Mouse (Mus musculus) heart, adult 9 months (tissue): ENCODE results near the gene Dhx35.

Source experiments
- DNase-seq, 2 experiments: peaks; one replicate each; pipeline ENCODE4 v3.0.0; 2022; ENCODE audit warnings: low spot score in 2 of 2

Gene Dhx35

GRCm38 (mm10) chr2:158794494-158795004 lies at the start of gene Dhx35:
Gene Dhx35, plus strand, starts transcription at chr2:158794807.
- DNase-seq = peak; percentile 94 to 97

- no peak for DNase-seq
Observed at GRCm38 (mm10) chr2:158745049-158745482, 49.5 kb upstream of the Dhx35 start.

GRCm38 (mm10) chr2:158746164-158746563 lies 48.4 kb upstream of the Dhx35 start:
- no peak for DNase-seq

DNA sequence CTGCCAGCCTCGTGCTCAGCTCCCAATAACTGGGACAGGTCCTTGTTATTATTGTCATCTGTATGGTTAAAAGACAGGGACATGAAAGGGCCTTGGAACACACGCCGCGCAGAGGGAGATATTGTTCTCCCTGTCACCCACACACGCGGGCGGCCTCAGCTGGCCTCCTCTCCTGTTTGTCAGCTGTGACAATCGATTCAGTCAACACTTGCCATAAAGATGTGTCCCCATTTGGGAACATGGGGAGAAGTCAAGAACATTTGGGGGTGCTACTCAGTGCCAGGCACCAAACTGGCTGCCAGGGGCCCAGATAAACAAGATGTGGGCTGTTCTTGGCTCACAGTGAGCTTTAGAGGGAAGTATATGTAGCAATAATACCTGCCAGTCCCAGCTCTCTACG lies 45.2 kb upstream of the Dhx35 start:
- DNase-seq = no peak

DNA sequence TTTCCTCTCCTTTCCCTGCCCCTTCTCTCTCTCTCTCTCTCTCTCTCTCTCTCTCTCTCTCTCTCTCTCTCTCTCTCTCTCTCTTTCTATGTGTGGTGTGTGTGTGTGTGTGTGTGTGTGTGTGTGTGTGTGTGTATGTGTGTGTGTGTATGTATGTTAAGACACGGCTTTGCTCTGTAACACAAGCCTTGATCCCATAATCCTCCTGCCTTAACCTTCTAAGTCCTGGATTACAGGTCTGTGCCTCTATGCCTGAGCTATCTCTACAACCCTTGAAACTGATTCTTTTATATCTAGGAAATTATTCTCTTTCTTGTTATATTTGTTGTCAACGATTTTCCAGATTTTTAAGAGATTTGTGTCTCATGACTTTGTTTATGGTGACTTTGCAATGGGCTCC lies 34.4 kb upstream of the Dhx35 start:
- DNase-seq = no peak

DNA sequence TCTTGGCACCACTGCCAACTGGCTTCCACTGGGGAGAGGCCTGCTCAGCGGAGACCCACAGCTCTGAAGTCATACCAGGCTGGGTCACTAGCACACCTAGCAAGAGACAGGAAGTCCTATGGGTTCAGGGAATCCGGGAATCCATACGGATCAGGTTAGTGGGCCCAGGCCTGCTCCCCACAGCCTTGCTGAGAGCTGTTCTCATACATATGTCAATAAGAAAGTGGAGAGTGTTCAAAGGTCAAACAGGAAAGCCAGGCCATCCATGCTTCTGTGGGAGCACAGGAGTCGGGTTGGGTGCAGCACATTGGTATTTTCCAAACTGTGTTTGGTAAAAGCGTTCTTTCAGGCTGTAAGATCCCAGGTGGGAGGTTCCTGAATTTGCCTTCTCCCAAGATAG lies 32.3 kb upstream of the Dhx35 start:
- no peak for DNase-seq

GRCm38 (mm10) chr2:158767742-158768339 lies 26.8 kb upstream of the Dhx35 start, which contains the start of gene Fam83d:
Gene Fam83d, plus strand, starts transcription at chr2:158768093.
- peak; percentile 94 to 95 for DNase-seq

DNA sequence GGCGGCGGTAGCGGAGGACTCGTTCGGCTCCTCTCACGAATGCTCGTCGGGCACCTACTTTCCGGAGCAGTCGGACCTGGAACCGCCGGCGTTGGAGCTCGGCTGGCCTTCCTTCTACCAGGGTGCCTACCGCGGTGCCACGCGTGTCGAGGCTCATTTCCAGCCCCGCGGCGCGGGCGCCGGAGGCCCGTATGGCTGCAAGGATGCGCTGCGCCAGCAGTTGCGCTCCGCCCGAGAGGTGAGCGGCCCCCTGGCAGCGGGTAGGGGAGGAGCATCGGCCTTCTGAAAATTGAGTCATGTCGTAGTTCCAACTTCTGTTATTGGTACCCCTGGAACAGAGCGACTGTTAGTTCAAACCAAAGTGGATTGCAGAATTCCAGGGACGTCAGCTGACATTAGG lies 26.3 kb upstream of the Dhx35 start:
- DNase-seq = no peak

- DNase-seq = no peak
Observed at GRCm38 (mm10) chr2:158768771-158769170, 25.8 kb upstream of the Dhx35 start.

GRCm38 (mm10) chr2:158770126-158770757 lies 24.4 kb upstream of the Dhx35 start:
- no peak for DNase-seq

GRCm38 (mm10) chr2:158771066-158771763 lies 23.4 kb upstream of the Dhx35 start:
- no peak for DNase-seq

- no peak for DNase-seq
Observed at GRCm38 (mm10) chr2:158772808-158773207, 21.8 kb upstream of the Dhx35 start.

DNA sequence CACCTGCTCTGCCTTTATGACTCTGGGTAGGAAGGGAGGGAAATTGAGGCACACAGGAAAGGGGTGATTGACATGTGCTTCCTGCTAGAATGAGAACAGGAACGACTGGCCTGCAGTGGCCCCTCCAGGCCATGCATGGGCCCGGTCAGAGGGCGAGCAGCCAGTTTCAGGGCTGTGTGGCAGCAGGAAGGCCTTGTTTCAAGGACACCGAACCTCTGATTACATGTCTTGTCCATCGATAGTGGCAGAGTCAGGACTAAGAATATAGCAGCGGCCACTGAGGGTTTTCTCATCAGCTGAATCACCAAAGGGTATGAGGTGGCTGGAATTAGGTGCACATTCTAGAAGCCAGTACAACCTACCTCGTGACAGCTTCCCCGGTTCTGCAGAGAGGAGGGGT lies 19.7 kb upstream of the Dhx35 start:
- DNase-seq = no peak

DNA sequence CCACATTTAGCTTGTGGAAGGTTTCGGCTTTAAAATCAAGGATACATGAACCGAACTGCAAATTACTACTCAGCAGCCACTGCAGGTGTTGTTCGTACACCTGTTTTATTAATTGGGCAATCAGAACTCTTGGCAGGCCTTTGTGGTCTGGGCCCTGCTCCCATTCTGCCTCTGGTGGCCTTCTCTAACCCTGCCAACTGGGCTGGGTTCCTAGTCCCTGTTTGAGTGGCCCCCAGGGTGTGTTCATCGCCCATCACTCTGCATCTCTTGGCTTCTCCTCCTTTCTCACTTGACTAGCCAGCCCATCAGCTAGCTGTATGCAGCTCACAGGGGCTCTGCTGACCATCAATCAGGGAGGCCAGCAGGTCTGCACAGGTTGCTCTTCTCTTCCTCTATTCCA lies 17.9 kb upstream of the Dhx35 start:
- no peak for DNase-seq

- no peak for DNase-seq
Observed at GRCm38 (mm10) chr2:158777490-158777889, 17.1 kb upstream of the Dhx35 start.

- DNase-seq = no peak
Observed at GRCm38 (mm10) chr2:158778349-158778748, 16.3 kb upstream of the Dhx35 start.

DNA sequence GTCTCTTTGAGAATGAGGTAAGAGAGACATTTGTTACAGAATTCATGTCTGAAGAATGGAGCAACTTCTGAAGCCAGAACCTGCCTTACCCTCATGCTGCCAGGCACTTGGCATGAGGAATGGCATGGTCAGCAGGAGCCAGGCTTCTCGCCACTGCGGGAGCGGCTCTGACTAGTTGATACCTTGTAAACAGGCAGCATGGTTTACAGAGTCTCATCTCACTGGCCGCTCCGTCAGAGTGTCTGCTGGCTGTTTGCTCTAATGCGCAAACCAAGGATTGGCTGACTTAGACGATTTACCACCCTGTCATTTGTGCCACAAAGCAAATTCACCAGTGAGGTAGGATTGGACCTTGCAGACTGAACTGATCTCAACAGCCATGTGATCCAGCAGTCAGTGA lies 13.5 kb upstream of the Dhx35 start:
- no peak for DNase-seq

DNA sequence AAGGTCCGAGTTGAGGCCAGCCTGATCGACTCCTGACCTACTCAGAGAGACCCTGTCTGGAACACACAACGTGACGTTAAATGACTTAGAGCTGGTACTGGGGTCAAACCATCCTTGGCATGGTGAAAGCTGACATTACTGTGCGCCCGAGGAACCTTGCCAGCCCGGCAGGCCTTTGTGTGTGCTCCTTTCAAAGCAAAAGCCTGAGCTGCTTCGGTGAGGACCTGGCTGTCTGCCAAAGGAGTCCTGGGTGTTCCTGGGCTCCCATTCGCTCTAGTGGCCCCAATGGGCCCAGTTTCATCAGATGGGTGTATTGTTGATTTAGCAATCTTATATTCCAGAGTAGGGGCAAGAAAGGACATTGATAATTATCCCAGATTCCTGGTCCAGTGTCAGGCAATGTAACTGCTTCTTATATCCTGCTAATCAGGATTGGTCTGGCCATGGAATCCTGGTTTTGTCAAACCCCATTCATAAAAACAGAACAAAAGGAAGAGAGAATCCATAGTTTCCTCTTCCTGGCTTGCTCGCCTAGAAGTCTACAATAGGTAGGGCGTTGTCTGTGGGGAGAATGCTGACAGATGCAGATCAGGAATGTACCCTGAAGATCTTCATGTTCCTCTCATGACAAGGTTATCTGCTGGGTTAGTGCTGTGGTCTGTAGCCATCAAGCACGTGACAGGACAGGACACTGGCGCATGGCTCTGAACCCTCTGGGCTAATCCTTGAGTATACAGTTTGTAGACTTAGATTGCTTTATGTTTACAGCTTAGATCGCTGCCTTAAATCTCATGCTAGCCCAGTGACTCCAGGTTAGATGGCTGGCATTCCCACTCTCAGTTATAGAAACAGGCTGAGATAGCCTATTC lies 7.4 kb upstream of the Dhx35 start:
- no peak for DNase-seq

GRCm38 (mm10) chr2:158795043-158795442 lies 436 bp downstream of the Dhx35 start:
- no peak for DNase-seq

DNA sequence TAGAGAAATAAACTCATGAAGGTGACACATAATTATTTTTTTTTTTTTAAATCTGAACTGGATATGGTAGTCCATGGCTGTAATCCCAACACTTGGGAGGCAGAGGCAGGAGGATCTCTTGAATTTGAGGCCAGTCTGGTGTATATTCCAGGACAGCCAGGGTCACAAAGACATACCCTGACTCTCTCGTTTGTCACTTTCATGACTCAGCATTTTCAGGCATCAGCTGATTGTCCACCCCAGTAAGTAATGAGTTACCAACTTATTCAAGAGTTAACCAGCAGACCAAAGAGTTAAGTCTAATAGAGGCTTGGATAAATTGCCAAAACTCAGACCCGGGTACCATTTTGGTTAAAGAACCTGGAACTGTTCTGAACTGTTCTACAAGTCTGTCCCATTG lies 1.3 kb downstream of the Dhx35 start:
- no peak for DNase-seq

- DNase-seq = no peak
Observed at GRCm38 (mm10) chr2:158799328-158799727, 4.7 kb downstream of the Dhx35 start.

GRCm38 (mm10) chr2:158800788-158801187 lies 6.2 kb downstream of the Dhx35 start:
- no peak for DNase-seq
